Mouse (Mus musculus) gastrocnemius, adult 18-20 months (tissue): ENCODE results near the gene Rasgrp3. TPM values are rescaled to one million over a fixed set of nuclear protein-coding genes. Genes with fewer than 3 reads are reported as not detected.

Source experiments
- DNase-seq: peaks from one replicate; pipeline ENCODE4 v3.0.0; 2021; ENCODE audit warnings: low spot score
- total RNA-seq, 2 experiments: library from RNA; stranded (reverse); gene quantifications; 2 replicates each; pipeline ENCODE4 v1.2.3; 2021

Rasgrp3 gene
- total RNA-seq, 2 experiments from 2014 or later, result 29.8 to 32.8 TPM

GRCm38 (mm10) chr17:75498241-75498651 is 62.5 kb downstream of the Rasgrp3 start:
- DNase-seq, result no peak

- DNase-seq, result no peak
Observed at GRCm38 (mm10) chr17:75503031-75503430, 67.3 kb downstream of the Rasgrp3 start.

GRCm38 (mm10) chr17:75505053-75505452 is 69.4 kb downstream of the Rasgrp3 start:
- DNase-seq, result no peak

- DNase-seq, result no peak
Observed at GRCm38 (mm10) chr17:75506097-75506675, 70.5 kb downstream of the Rasgrp3 start.

- DNase-seq, result no peak
Observed at GRCm38 (mm10) chr17:75506708-75507641, 71.3 kb downstream of the Rasgrp3 start.

GRCm38 (mm10) chr17:75509257-75509656 is 73.6 kb downstream of the Rasgrp3 start:
- DNase-seq, result no peak

- DNase-seq, result no peak
Observed at GRCm38 (mm10) chr17:75516591-75516990, 80.9 kb downstream of the Rasgrp3 start.

- no peak for DNase-seq
Observed at GRCm38 (mm10) chr17:75518181-75518901, 82.6 kb downstream of the Rasgrp3 start.

- no peak for DNase-seq
Observed at GRCm38 (mm10) chr17:75519239-75519900, 83.7 kb downstream of the Rasgrp3 start.

- no peak for DNase-seq
Observed at GRCm38 (mm10) chr17:75521236-75521842, 85.6 kb downstream of the Rasgrp3 start.

- DNase-seq, result peak; percentile 79
Observed at GRCm38 (mm10) chr17:75522347-75523065, 86.8 kb downstream of the Rasgrp3 start.

GRCm38 (mm10) chr17:75523812-75524211 is 88.1 kb downstream of the Rasgrp3 start:
- peak; percentile 16 for DNase-seq

GRCm38 (mm10) chr17:75526411-75526810 is 90.7 kb downstream of the Rasgrp3 start:
- no peak for DNase-seq

- no peak for DNase-seq
Observed at GRCm38 (mm10) chr17:75529222-75529935, 93.7 kb downstream of the Rasgrp3 start.

- no peak for DNase-seq
Observed at GRCm38 (mm10) chr17:75532469-75532986, 96.8 kb downstream of the Rasgrp3 start.

- DNase-seq, result no peak
Observed at GRCm38 (mm10) chr17:75534314-75535020, 98.8 kb downstream of the Rasgrp3 start.

- DNase-seq, result no peak
Observed at GRCm38 (mm10) chr17:75535612-75536011, 99.9 kb downstream of the Rasgrp3 start.

- peak; percentile 52 for DNase-seq
Observed at GRCm38 (mm10) chr17:75536396-75537049, 100.8 kb downstream of the Rasgrp3 start.
